Mouse (Mus musculus) CH12.LX (cell line): ENCODE results near the gene Pus7l.

ENCODE experiments used
- CHD1 ChIP-seq: IDR thresholded peaks from 2 replicates; pipeline ENCODE4 v1.6.1; 2012; ENCODE audit warnings: low read depth, low read length, improper control_type of control experiment, inconsistent platforms
- CTCF ChIP-seq, 2 experiments: IDR thresholded peaks in 1 of 2; conservative IDR thresholded peaks in 1 of 2; 2 replicates each; pipeline ENCODE4 v1.5.1; 2011 to 2012; ENCODE audit warnings: low read depth in 2 of 2, low read length in 2 of 2, improper control_type of control experiment in 1 of 2, inconsistent platforms in 1 of 2, mild to moderate bottlenecking in 1 of 2, moderate library complexity in 1 of 2
- ELF1 ChIP-seq: IDR thresholded peaks from 2 replicates; pipeline ENCODE4 v1.6.1; 2014; ENCODE audit warnings: low read depth, mild to moderate bottlenecking, inconsistent platforms, low read length, improper control_type of control experiment
- EP300 ChIP-seq: IDR thresholded peaks from 2 replicates; pipeline ENCODE4 v1.6.1; 2011; ENCODE audit warnings: low read length, improper control_type of control experiment
- GABPA ChIP-seq: IDR thresholded peaks from 2 replicates; pipeline ENCODE4 v1.6.1; 2012; ENCODE audit warnings: low read depth, low read length, improper control_type of control experiment, inconsistent platforms; ENCODE audit not compliant: insufficient replicate concordance
- POLR2A ChIP-seq: IDR thresholded peaks from 2 replicates; pipeline ENCODE4 v1.6.1; 2011; ENCODE audit warnings: low read depth, mild to moderate bottlenecking, improper control_type of control experiment, low read length
- POLR2AphosphoS2 ChIP-seq: IDR thresholded peaks from 2 replicates; pipeline ENCODE4 v1.6.1; 2011; ENCODE audit warnings: low read depth, low read length, improper control_type of control experiment
- SMC3 ChIP-seq: IDR thresholded peaks from 2 replicates; pipeline ENCODE4 v1.6.1; 2011; ENCODE audit warnings: low read depth, low read length, improper control_type of control experiment
- TCF12 ChIP-seq: IDR thresholded peaks from 2 replicates; pipeline ENCODE4 v1.6.1; 2014; ENCODE audit warnings: low read depth, mild to moderate bottlenecking, inconsistent platforms, low read length, improper control_type of control experiment
- USF1 ChIP-seq: IDR thresholded peaks from 2 replicates; pipeline ENCODE4 v1.6.1; 2014; ENCODE audit warnings: low read depth, mild to moderate bottlenecking, inconsistent platforms, low read length, improper control_type of control experiment

DNA sequence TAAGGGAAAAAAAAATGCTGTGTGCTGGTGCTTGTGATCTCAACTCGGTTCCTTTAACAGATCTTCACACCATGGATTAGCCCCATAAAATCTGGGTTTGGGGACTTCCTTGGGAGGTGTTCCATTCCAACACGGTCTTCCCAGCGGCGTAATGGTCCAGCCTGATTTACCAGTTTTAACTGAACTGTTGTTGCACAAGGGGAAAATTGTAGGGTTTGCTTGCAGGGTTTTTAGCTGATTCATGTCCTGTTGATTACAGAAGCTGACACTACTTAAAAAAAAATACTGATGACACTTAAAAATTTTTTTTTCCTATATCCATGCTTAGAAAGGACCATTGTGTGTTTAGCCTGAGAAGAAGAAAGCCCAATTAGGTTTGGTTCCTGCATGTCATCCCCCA is 48.0 kb upstream of the Pus7l start:
- TF ChIP-seq POLR2AphosphoS2 (no peak), TCF12 (no peak), CTCF (conservative IDR thresholded peaks at IDR 0.05 in 1 of 2, IDR thresholded peaks at IDR 0.05 in 1 of 2; ENCODE audit: low read depth in 2 of 2, low read length in 2 of 2) (no peak), EP300 (no peak), CHD1 (no peak), POLR2A (no peak), USF1 (no peak), ELF1 (no peak), SMC3 (no peak), GABPA (no peak)
